Mouse (Mus musculus) myocyte (in vitro differentiated cells): Measurements from ENCODE around the gene Triobp.

Source experiments
- MYOG ChIP-seq, 3 experiments: IDR thresholded peaks; one replicate each; pipeline ENCODE4 v1.6.1; 2011; ENCODE audit warnings: control low read depth in 2 of 3, low read depth in 2 of 3, mild to moderate bottlenecking in 2 of 3; ENCODE audit not compliant: insufficient read length in 2 of 3, control insufficient read depth in 1 of 3, insufficient read depth in 1 of 3
- POLR2A ChIP-seq: IDR thresholded peaks from one replicate; pipeline ENCODE4 v1.6.1; 2011; ENCODE audit warnings: low read depth, mild to moderate bottlenecking, control low read depth, moderate library complexity; ENCODE audit not compliant: insufficient read length
- USF1 ChIP-seq: IDR thresholded peaks from one replicate; pipeline ENCODE4 v1.6.1; 2011; ENCODE audit warnings: low read depth, mild to moderate bottlenecking, control low read depth, moderate library complexity

GRCm38 (mm10) chr15:79025687-79026308 lies 78.3 kb downstream of the Triobp start:
- no peak for TF ChIP-seq MYOG (IDR thresholded peaks at IDR 0.05; ENCODE audit: control insufficient read depth in 1 of 3, insufficient read depth in 1 of 3, insufficient read length in 2 of 3, low read depth in 2 of 3)
- TF ChIP-seq POLR2A, result no peak
- TF ChIP-seq USF1, result no peak
